Mouse (Mus musculus) stomach, embryonic 14.5 days (tissue): ENCODE results near the gene Steap4. TPM values are rescaled to one million over a fixed set of nuclear protein-coding genes. Genes with fewer than 3 reads are reported as not detected.
"Not testable (repeated sequence)": the region's sequence is repeated elsewhere in the genome, so short reads cannot be mapped to it uniquely, and the experiment has no call there.

Experiments
- ATAC-seq: fragments of 200-750 bp; cut with Nextera tagmentation; 2 replicates; pipeline ENCODE4 v1.8.0; 2017; ENCODE audit warnings: low read depth, moderate TSS enrichment; ENCODE audit not compliant: insufficient number of reproducible peaks, insufficient read depth, low FRiP score
- H3K27ac ChIP-seq: fragments of 300-500 bp; sonication (generic); 2 replicates; pipeline ENCODE4 v1.5.1; 2014; ENCODE audit warnings: mild to moderate bottlenecking, low read length, moderate library complexity, mixed read lengths
- H3K27me3 ChIP-seq: fragments of 300-500 bp; sonication (generic); 2 replicates; pipeline ENCODE4 v1.6.1; 2014; ENCODE audit warnings: low read length, control low read depth, mixed read lengths; ENCODE audit not compliant: control insufficient read depth, insufficient read depth
- H3K36me3 ChIP-seq: fragments of 300-500 bp; sonication (generic); 2 replicates; pipeline ENCODE4 v1.6.1; 2014; ENCODE audit warnings: mild to moderate bottlenecking, control low read depth, low read length, moderate library complexity, mixed read lengths; ENCODE audit not compliant: control insufficient read depth, insufficient read depth
- H3K4me1 ChIP-seq: fragments of 300-500 bp; sonication (generic); 2 replicates; pipeline ENCODE4 v1.6.1; 2014; ENCODE audit warnings: low read length, control low read depth, mixed read lengths; ENCODE audit not compliant: control insufficient read depth, insufficient read depth
- H3K4me2 ChIP-seq: fragments of 300-500 bp; sonication (generic); replicated peaks from 2 replicates; pipeline ENCODE4 v1.6.1; 2014; ENCODE audit warnings: low read depth, low read length, control low read depth
- H3K4me3 ChIP-seq: fragments of 300-500 bp; sonication (generic); 2 replicates; pipeline ENCODE4 v1.5.1; 2014; ENCODE audit warnings: low read depth, low read length, control low read depth
- H3K9ac ChIP-seq: fragments of 300-500 bp; sonication (generic); replicated peaks from 2 replicates; pipeline ENCODE4 v1.6.1; 2014; ENCODE audit warnings: low read depth, mild to moderate bottlenecking, control low read depth, low read length, moderate library complexity, mixed read lengths
- H3K9me3 ChIP-seq: fragments of 300-500 bp; sonication (generic); 2 replicates; pipeline ENCODE4 v1.6.1; 2016; ENCODE audit warnings: low read depth, low read length, control low read depth; ENCODE audit not compliant: control insufficient read depth
- WGBS: fragments of 180-500 bp; shearing (Covaris S2); extraction: QIAGEN DNeasy Blood & Tissue Kit; methylation state at CpG from one replicate; pipeline ENCODE4 v1.1.7; 2014; 5-methylcytosine and 5-hydroxymethylcytosine counted together
- polyA plus RNA-seq: library from polyadenylated mRNA; unstranded; fragments of >200 nt; fragmentation: Nextera tagmentation; extraction: Ambion mirVana; gene quantifications from 2 replicates; pipeline ENCODE4 v1.2.1, GENCODE M21; 2014

The Steap4 gene
- polyA plus RNA-seq, 1 experiment from 2014 or later: 4.7 TPM

DNA sequence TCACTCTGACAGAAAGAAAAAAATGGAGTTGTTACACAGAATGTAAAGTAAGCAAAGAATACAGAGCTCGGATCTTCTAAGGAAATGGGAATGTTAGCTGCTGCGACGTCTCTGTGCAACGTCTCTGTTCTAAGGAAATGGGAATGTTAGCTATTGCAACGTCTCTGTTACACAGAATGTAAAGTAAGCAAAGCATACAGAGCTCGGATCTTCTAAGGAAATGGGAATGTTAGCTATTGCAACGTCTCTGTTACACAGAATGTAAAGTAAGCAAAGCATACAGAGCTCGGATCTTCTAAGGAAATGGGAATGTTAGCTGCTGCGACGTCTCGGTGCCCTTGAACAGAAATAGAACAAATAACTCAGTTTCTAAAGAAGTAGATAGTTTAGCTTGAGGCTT is 26.8 kb upstream of the Steap4 start:
- 40% methylated on average over 11 of the region's 11 CpGs for WGBS
- H3K4me1 ChIP-seq, H3K9ac ChIP-seq, H3K27me3 ChIP-seq, H3K36me3 ChIP-seq, H3K9me3 ChIP-seq, H3K4me3 ChIP-seq, H3K27ac ChIP-seq, ATAC-seq, H3K4me2 ChIP-seq: not testable (repeated sequence)

DNA sequence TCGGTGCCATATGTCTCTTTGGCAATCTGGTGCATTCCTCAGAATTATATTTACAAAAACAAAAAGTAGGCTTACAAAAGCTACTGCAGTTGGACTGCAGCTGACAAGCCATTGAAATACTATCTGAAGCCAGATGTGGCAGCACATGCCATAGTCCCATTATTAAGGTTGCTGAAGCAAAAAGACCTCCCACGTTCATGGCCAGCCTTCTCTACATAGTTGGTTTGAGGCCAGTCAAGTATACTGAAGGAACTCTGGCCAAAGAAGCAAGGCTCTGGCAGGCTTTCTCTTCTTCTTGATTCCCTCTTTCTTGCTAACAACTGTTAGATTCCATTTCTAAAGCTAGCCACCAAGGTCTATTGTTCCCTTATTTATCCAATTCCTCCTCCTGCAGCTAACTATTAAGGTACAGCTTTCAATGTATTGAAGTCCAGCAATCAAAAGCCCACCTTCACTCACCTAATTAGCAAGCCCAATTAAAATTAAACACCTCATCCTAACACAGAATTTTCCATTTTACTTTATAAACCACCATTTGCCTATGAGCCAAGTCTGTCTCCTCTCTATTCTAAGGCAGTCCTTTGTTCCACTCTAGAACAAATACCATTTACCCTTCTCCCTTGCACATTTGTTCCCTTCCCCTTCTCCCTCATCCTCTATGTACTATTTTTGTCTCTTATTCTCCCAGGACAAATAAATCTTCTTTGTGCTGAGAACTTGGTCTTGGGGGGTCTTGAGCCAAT is 26.2 kb upstream of the Steap4 start:
- Histone ChIP-seq H3K9ac (no peak overlapping the region), H3K4me2 (no peak overlapping the region), H3K36me3 (no peaks in the 10 kb centered on the region), H3K27ac (peak overlapping the region; percentile 29; the same call in 1 of the 2 replicates), H3K27me3 (no peaks in the 10 kb centered on the region), H3K9me3 (no peaks in the 10 kb centered on the region), H3K4me3 (no peak overlapping the region), H3K4me1 (no peaks in the 10 kb centered on the region)
- WGBS: 55% methylated on average over 2 of the region's 2 CpGs
- ATAC-seq: peak; percentile 56; the same call in 1 of the 2 replicates

GRCm38 (mm10) chr5:7954838-7955237 is 5.4 kb upstream of the Steap4 start:
- Histone ChIP-seq H3K4me3 (no peak overlapping the region), H3K27me3 (no peaks in the 10 kb centered on the region), H3K36me3 (no peaks in the 10 kb centered on the region), H3K4me2 (no peak overlapping the region), H3K9me3 (no peaks in the 10 kb centered on the region), H3K9ac (no peak overlapping the region), H3K27ac (no peak overlapping the region), H3K4me1 (no peaks in the 10 kb centered on the region)
- 94% methylated on average over 2 of the region's 2 CpGs for WGBS
- no peak for ATAC-seq

DNA sequence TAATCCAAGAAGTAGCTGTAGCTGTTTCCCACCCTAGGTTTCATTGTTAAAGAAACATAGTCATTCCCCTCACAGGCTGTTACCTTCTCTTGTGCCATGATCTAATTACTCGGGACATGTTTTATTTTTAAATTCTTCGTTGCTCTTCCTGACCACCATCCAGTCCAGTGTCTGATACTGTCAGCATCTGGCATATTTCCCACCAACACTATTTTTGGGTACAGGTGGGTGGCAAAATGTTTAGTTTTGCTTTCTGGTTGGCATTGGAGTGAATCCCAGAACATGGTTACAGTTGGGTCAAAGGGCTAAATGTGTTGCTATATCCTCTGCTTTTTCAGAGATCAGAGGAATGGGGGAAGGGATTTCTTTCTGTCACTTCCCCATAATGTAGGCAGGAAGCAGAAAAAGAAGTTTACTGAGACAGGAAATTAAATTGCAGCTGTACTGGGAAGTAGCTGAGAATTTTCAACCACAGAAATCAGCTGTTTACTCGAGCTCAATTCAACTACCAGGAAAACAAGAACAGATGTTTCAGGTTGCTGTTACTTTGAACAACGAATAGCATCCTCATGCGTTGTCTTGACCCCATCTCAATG is 4.8 kb upstream of the Steap4 start:
- Histone ChIP-seq H3K4me3 (no peak overlapping the region), H3K27ac (no peak overlapping the region), H3K9ac (no peak overlapping the region), H3K27me3 (no peaks in the 10 kb centered on the region), H3K9me3 (no peaks in the 10 kb centered on the region), H3K4me1 (no peaks in the 10 kb centered on the region), H3K36me3 (no peaks in the 10 kb centered on the region), H3K4me2 (no peak overlapping the region)
- WGBS: 67% methylated on average over 5 of the region's 5 CpGs
- ATAC-seq: no peak

GRCm38 (mm10) chr5:7958061-7958460 is 2.2 kb upstream of the Steap4 start:
- 48% methylated on average over 4 of the region's 4 CpGs for WGBS
- Histone ChIP-seq H3K27me3 (no peaks in the 10 kb centered on the region), H3K9me3 (no peaks in the 10 kb centered on the region), H3K9ac (no peak overlapping the region), H3K4me3 (no peak overlapping the region), H3K36me3 (no peaks in the 10 kb centered on the region), H3K4me1 (no peaks in the 10 kb centered on the region), H3K27ac (no peak overlapping the region), H3K4me2 (no peak overlapping the region)
- ATAC-seq: no peak

- WGBS: 88% methylated on average over 6 of the region's 6 CpGs
- H3K9ac ChIP-seq: no peak overlapping the region
- H3K9me3 ChIP-seq: no peaks in the 10 kb centered on the region
- H3K4me3 ChIP-seq: no peak overlapping the region
- no peaks in the 10 kb centered on the region for H3K36me3 ChIP-seq
- ATAC-seq: no peak
- no peak overlapping the region for H3K27ac ChIP-seq
- no peaks in the 10 kb centered on the region for H3K27me3 ChIP-seq
- no peaks in the 10 kb centered on the region for H3K4me1 ChIP-seq
- H3K4me2 ChIP-seq: no peak overlapping the region
These were observed 971 bp upstream of the Steap4 start for GRCm38 (mm10) chr5:7959286-7959685.

GRCm38 (mm10) chr5:7961113-7961512 is 856 bp downstream of the Steap4 start:
- 70% methylated on average over 7 of the region's 7 CpGs for WGBS
- Histone ChIP-seq H3K9me3 (no peaks in the 10 kb centered on the region), H3K9ac (no peak overlapping the region), H3K27me3 (no peaks in the 10 kb centered on the region), H3K4me2 (no peak overlapping the region), H3K27ac (no peak overlapping the region), H3K4me1 (no peaks in the 10 kb centered on the region), H3K36me3 (no peaks in the 10 kb centered on the region), H3K4me3 (no peak overlapping the region)
- no peak for ATAC-seq

GRCm38 (mm10) chr5:7965281-7965680 is 5.0 kb downstream of the Steap4 start:
- H3K4me1 ChIP-seq: no peaks in the 10 kb centered on the region
- ATAC-seq: no peak

More at GRCm38 (mm10) chr5:7965281-7965680, 5.0 kb downstream of the Steap4 start:
- H3K27ac ChIP-seq: no peak overlapping the region
- 40% methylated on average over 3 of the region's 3 CpGs for WGBS
- H3K4me3 ChIP-seq: no peak overlapping the region
- no peaks in the 10 kb centered on the region for H3K9me3 ChIP-seq
- H3K9ac ChIP-seq: no peak overlapping the region
- H3K4me2 ChIP-seq: no peak overlapping the region
- no peaks in the 10 kb centered on the region for H3K27me3 ChIP-seq
- H3K36me3 ChIP-seq: no peaks in the 10 kb centered on the region
